Mouse (Mus musculus) liver, postnatal 0 days (tissue): ENCODE measurements around the gene Usp2.

ENCODE experiments used
- CTCF ChIP-seq: sonication (generic); IDR thresholded peaks from 2 replicates; pipeline ENCODE4 v1.5.1; 2016; ENCODE audit warnings: antibody characterized with exemption, low read depth
- EP300 ChIP-seq: IDR thresholded peaks from 2 replicates; pipeline ENCODE4 v1.6.1; 2016; ENCODE audit warnings: antibody characterized with exemption, low read depth, mild to moderate bottlenecking

GRCm38 (mm10) chr9:44071914-44072598, 5.2 kb downstream of the Usp2 start:
- no peak for TF ChIP-seq CTCF
- TF ChIP-seq EP300, result no peak
